Mouse (Mus musculus) T-helper 17 cell (primary cell): ENCODE measurements around the gene Sbf2.

ENCODE experiments used
- in situ Hi-C, 2 experiments: fragments of 300-600 bp; cut with MboI, MseI; formaldehyde crosslinking; loops; 1 replicate in 1 of 2; 2 replicates in 1 of 2; pipeline ENCODE4 v1.15.1; 2025; ENCODE audit warnings: high pct_unique_total_duplicates in 2 of 2

The Sbf2 gene

DNA sequence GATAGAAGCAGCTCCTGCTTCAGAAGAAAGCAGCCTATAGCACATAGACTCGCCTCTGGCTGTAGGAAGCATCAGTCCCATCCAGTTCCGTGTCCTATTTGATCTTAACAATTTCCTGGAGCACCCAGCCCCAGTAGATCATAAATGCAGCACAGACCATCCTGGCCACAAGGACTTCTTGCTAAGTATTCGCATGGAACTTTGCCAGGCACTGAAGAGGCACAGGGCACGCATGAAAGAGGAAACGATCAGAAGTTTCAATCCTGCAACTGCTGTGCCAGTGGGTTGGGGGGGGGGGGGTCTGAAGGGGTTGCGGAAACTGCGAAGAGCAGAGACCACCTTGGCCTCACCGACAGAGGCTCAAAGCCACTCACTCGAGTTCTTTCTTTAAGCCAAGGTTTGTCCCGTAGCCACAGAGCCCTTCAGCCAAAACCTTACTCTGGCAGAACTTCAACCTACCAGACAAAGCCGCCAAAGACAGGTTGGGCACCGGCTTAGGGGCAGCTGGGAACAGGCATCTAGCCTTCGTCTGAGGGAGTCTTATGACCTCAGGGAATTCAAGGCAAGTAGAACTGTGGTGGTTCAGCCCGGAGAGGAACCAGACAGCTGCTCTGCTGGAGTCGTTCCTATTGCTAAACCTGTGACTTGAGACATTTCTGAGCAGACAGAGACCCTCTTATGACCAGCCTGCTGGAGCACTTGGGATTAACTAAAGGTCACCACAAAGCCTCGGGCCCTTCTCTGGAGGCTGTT is 16.6 kb upstream of the Sbf2 start:
- in situ Hi-C loops: loop anchor here in 1 of 2 experiments (10.0 kb wide), 1 partner anchor 207 kb away; no protein-coding TSS in a partner anchor

DNA sequence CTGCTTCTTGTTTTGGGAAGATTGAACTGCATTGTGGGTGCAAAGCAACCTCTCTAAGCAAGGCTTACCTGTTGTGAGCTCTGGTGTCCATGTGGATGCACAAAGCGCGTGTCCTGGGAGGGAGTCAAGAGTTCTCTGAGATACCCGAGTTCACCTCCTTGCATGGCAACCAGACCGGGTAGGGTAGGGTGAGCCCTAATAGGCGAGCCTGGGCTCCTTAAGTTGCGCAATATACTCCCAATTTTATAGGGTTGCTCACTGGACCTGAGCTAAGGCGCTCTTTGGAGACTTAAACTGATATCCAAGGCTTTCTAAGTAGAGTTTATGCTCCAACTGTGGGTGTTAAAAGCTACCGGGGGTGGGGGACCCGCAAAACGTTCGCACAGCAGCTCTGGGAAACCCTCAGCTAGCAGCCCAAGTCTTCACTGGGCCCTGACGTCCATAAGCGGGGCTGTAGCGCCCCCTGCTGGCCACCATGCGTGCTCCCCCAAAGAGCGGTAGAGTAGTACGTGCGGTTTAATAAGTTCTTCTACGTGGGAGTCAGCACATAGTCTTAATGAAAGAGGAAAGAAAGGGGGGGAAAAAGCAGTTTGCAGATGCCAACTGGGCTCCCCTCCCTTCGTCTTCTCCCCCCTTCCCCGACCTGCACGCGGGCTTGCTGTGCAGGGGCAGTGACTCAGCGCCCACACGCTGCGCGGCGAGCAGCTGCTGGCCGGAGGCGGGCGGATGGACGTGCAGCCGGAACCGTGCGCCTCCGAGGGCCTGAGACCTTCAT is 15.4 kb upstream of the Sbf2 start:
- in situ Hi-C loops: loop anchor here (5.0 to 10.0 kb wide), 5 partner anchors 83 to 473 kb away; no protein-coding TSS in a partner anchor

GRCm38 (mm10) chr7:110628611-110629354 is 14.1 kb upstream of the Sbf2 start:
- in situ Hi-C loops: loop anchor here (5.0 to 10.0 kb wide), 4 partner anchors 81 to 471 kb away; no protein-coding TSS in a partner anchor

DNA sequence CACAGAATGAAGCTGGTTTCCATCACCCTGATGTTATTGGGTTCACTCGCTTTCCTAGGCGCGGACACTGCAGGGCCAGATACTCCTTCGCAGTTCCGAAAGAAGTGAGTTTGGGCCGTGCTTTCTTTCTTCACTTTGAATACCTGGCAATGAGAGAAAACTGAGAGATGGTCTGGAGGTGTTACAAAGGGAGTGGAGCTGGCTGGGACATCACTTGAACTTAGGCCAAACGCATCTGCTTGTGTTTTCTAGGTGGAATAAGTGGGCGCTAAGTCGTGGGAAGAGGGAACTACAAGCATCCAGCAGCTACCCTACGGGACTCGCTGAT is 13.5 kb upstream of the Sbf2 start:
- in situ Hi-C loops: loop anchor here (5.0 to 10.0 kb wide), 4 partner anchors 81 to 471 kb away; no protein-coding TSS in a partner anchor

GRCm38 (mm10) chr7:110627486-110628272 is 13.0 kb upstream of the Sbf2 start, which contains the start of gene Adm:
Gene Adm, plus strand, starts transcription at chr7:110627661.
- in situ Hi-C loops: loop anchor here (5.0 to 10.0 kb wide), 4 partner anchors 80 to 470 kb away; no protein-coding TSS in a partner anchor

GRCm38 (mm10) chr7:110627099-110627482 is 12.4 kb upstream of the Sbf2 start:
- in situ Hi-C loops: loop anchor here (5.0 to 10.0 kb wide), 4 partner anchors 80 to 470 kb away; no protein-coding TSS in a partner anchor

GRCm38 (mm10) chr7:110626186-110627098 is 11.7 kb upstream of the Sbf2 start:
- in situ Hi-C loops: loop anchor here (5.0 to 10.0 kb wide), 4 partner anchors 79 to 469 kb away; no protein-coding TSS in a partner anchor

DNA sequence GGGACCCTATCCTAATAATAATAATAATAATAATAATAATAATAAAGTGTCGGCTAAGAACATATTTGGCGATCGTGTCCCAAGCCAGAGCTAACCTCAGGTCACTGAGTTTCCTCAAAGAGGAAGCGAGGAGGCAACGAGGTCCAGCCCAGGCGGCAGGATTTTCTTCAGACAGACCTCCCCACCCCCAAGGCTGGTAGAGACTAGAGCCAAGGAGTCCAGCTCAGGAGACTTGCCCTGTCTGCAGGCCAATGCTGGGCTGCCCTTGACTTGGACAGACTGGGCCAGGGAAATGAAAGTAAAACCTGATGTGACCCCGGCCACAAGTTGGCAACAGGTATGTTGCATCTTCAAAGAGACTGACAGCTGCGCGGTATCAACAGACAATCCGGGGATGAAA is 10.8 kb upstream of the Sbf2 start:
- in situ Hi-C loops: loop anchor here (5.0 to 10.0 kb wide), 4 partner anchors 78 to 468 kb away; no protein-coding TSS in a partner anchor

- in situ Hi-C loops: loop anchor here (5.0 to 25.0 kb wide), 5 partner anchors 78 to 663 kb away; partner anchors contain the start of gene Dennd5a (in 1 of the 2)
These were observed 10.2 kb upstream of the Sbf2 start for GRCm38 (mm10) chr7:110624961-110625360.

GRCm38 (mm10) chr7:110624067-110624466 is 9.3 kb upstream of the Sbf2 start:
- in situ Hi-C loops: loop anchor here in 1 of 2 experiments (10.0 to 25.0 kb wide), 2 partner anchors 459 to 662 kb away; partner anchors contain the start of gene Dennd5a

DNA sequence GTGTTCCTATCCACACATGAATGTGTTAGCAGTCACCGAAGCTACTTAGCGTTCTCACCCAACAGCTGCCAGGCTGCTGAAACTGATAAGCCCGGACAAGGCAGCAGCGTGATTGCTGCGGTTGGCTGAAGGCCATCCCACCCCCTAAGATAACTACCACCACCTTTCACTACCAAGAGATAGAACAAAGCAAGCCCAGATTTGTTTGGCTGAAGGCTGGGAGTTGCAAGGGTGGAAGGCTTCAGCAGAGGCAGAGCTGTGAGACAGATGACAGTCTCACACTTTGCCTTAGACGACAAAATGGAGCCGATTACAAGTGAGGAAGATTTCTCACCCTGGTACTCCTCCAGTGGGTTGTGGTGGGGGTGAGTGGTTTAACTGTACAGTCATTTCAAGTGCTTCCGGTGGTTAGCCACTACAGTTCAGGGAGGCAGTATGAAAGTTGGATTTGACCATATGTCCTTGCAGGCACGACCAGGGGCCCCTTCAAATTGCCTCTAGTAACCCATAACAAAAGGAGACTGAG is 4.4 kb upstream of the Sbf2 start:
- in situ Hi-C loops: loop anchor here (10.0 to 25.0 kb wide), 2 partner anchors 657 to 1404 kb away; partner anchors contain the start of gene Dennd5a (in 1 of the 2)

GRCm38 (mm10) chr7:110615792-110616191 is 1.1 kb upstream of the Sbf2 start:
- in situ Hi-C loops: loop anchor here (10.0 to 25.0 kb wide), 2 partner anchors 653 to 1401 kb away; partner anchors contain the start of gene Dennd5a (in 1 of the 2)

GRCm38 (mm10) chr7:110615151-110615631 is 469 bp upstream of the Sbf2 start:
- in situ Hi-C loops: loop anchor here (10.0 to 25.0 kb wide), 2 partner anchors 653 to 1400 kb away; partner anchors contain the start of gene Dennd5a (in 1 of the 2)

- in situ Hi-C loops: loop anchor here (10.0 to 25.0 kb wide), 2 partner anchors 651 to 1399 kb away; partner anchors contain the start of gene Dennd5a (in 1 of the 2)
These were observed 1.2 kb downstream of the Sbf2 start for GRCm38 (mm10) chr7:110613381-110614132.

DNA sequence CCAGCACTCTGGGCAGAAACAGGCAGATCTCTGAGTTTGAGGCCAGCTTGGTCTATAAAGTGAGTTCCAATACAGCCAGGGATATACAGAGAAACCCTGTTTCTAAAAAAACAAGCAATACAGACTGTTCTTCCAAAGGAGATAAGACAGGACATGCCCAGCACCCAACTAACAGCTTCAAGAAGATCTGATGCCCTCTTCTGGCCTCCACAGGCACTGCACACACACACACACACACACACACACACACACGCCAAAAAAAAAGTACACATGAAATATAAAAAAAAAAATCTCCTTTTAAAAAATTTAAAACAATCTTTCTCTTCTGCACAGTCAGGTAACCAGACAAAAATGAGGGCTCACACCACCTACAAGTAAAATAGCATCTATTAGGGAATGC is 7.8 kb downstream of the Sbf2 start:
- in situ Hi-C loops: loop anchor here in 1 of 2 experiments (25.0 kb wide), 1 partner anchor 645 kb away; the partner anchor contains the start of gene Dennd5a

DNA sequence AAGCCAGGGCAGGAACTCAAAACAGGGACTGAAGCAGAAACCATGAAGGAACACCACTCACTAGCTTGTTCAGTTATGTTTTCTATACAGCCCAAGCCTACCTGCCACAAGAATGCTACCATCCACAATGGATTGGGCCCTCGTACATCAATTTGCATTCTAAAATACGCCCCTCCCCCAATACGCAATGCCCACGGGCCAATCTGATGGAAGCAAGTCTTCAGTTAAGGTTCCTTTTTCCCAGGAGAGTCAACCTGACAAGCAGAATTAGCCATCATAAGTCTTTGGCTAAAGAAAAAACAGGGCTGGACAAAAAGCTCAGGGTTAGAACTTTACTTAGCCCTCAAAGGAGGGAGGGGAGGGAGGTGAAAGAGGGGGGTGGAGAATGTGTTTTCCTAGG is 9.2 kb downstream of the Sbf2 start:
- in situ Hi-C loops: loop anchor here in 1 of 2 experiments (25.0 kb wide), 1 partner anchor 643 kb away; the partner anchor contains the start of gene Dennd5a

DNA sequence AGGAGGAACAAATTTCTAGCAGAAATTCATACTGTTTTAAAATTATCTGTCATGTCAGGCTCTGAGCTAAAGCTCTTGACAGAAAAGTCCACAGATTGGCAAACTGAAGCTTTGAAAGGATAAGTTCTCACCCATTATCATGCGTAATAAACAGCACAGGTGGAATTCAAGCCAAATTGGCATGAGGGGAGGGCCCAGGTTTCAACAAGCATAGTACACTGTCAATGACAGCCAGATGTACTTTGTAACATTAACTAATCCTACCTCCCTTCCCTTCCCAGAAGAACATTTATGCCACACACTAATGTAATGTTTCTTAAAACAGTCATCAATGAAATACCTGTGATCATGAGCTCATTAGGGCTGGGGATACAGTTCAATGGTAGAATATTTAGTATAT is 17.6 kb downstream of the Sbf2 start:
- in situ Hi-C loops: no loop called here
